Mouse (Mus musculus) thymus, adult 2 months (tissue): ENCODE results near the gene Gm20517. TPM values are rescaled to one million over a fixed set of nuclear protein-coding genes. Genes with fewer than 3 reads are reported as not detected.

Experiments used
- DNase-seq: peaks from one replicate; pipeline ENCODE4 v3.0.0; 2021
- H3K27ac ChIP-seq: fragments of 200-500 bp; 2 replicates; pipeline ENCODE4 v1.5.1; 2012; ENCODE audit warnings: low read length, control low read depth; ENCODE audit not compliant: control insufficient read depth, insufficient read depth
- H3K27me3 ChIP-seq: fragments of 200-500 bp; 2 replicates; pipeline ENCODE4 v1.6.1; 2012; ENCODE audit warnings: mild to moderate bottlenecking, low read length, moderate library complexity, mixed read lengths; ENCODE audit not compliant: control insufficient read depth, insufficient read depth
- H3K36me3 ChIP-seq: fragments of 200-500 bp; 2 replicates; pipeline ENCODE4 v1.6.1; 2012; ENCODE audit warnings: mild to moderate bottlenecking, low read length, moderate library complexity; ENCODE audit not compliant: control insufficient read depth, insufficient read depth
- H3K4me1 ChIP-seq: fragments of 200-500 bp; replicated peaks from 2 replicates; pipeline ENCODE4 v1.6.1; 2012; ENCODE audit warnings: low read length; ENCODE audit not compliant: control insufficient read depth, insufficient read depth
- H3K4me3 ChIP-seq: fragments of 200-500 bp; 2 replicates; pipeline ENCODE4 v1.5.1; 2012; ENCODE audit warnings: mild to moderate bottlenecking, low read length, control low read depth, moderate library complexity; ENCODE audit not compliant: control insufficient read depth, insufficient read depth
- CTCF ChIP-seq: fragments of 200-500 bp; IDR thresholded peaks from 2 replicates; pipeline ENCODE4 v1.5.1; 2012; ENCODE audit warnings: mild to moderate bottlenecking, control low read depth, low read length, moderate library complexity, borderline replicate concordance; ENCODE audit not compliant: control insufficient read depth, poor library complexity, insufficient read depth; ENCODE audit errors: extremely low read depth
- POLR2A ChIP-seq: fragments of 200-500 bp; IDR thresholded peaks from 2 replicates; pipeline ENCODE4 v1.6.1; 2012; ENCODE audit warnings: mild to moderate bottlenecking, low read length, control low read depth, moderate library complexity; ENCODE audit not compliant: control insufficient read depth, poor library complexity, insufficient read depth; ENCODE audit errors: extremely low read depth
- WGBS: fragments of 180-500 bp; shearing (Covaris S2); methylation state at CpG from one replicate; pipeline ENCODE4 v1.1.7; 2018; 5-methylcytosine and 5-hydroxymethylcytosine counted together
- polyA plus RNA-seq: library from polyadenylated mRNA; depleted of rRNA; stranded (reverse); fragments of >200 nt; gene quantifications from 2 replicates; pipeline ENCODE4 v1.2.3, GENCODE M21; 2012

Gene Gm20517
- polyA plus RNA-seq, 1 experiment: 2.8 TPM

GRCm38 (mm10) chr17:47568951-47569527, 42.4 kb upstream of the Gm20517 start:
- Histone ChIP-seq H3K27ac (no peak overlapping the region), H3K36me3 (peaks cover 45% of the 10 kb centered on the region), H3K4me1 (peaks cover 21% of the 10 kb centered on the region), H3K27me3 (no peaks in the 10 kb centered on the region), H3K4me3 (no peak overlapping the region)
- no peak for TF ChIP-seq CTCF
- TF ChIP-seq POLR2A: no peak
- no peak for DNase-seq
- 92% methylated on average over 10 of the region's 10 CpGs for WGBS

GRCm38 (mm10) chr17:47571621-47572020, 39.8 kb upstream of the Gm20517 start:
- TF ChIP-seq POLR2A (no peak), CTCF (no peak)
- no peak overlapping the region for H3K27ac ChIP-seq
- H3K4me3 ChIP-seq: no peak overlapping the region
- peaks cover 17% of the 10 kb centered on the region for H3K4me1 ChIP-seq
- H3K36me3 ChIP-seq: peaks cover 54% of the 10 kb centered on the region
- no peaks in the 10 kb centered on the region for H3K27me3 ChIP-seq
- DNase-seq: no peak
- WGBS: 95% methylated on average over 7 of the region's 7 CpGs

GRCm38 (mm10) chr17:47572436-47572835, 39.0 kb upstream of the Gm20517 start:
- Histone ChIP-seq H3K27ac (no peak overlapping the region), H3K4me1 (peaks cover 16% of the 10 kb centered on the region), H3K4me3 (no peak overlapping the region), H3K27me3 (no peaks in the 10 kb centered on the region), H3K36me3 (peaks cover 60% of the 10 kb centered on the region)
- no peak for TF ChIP-seq POLR2A
- no peak for TF ChIP-seq CTCF
- no peak for DNase-seq

GRCm38 (mm10) chr17:47574028-47574427, 37.4 kb upstream of the Gm20517 start:
- H3K4me1 ChIP-seq: peaks cover 10% of the 10 kb centered on the region
- whole genome bisulfite sequencing: 88% methylated on average over 8 of the region's 8 CpGs
- peaks cover 73% of the 10 kb centered on the region for H3K36me3 ChIP-seq
- TF ChIP-seq POLR2A (no peak), CTCF (peak; percentile 26; the same call in 1 of the 2 replicates)
- H3K27me3 ChIP-seq: no peaks in the 10 kb centered on the region
- no peak overlapping the region for H3K27ac ChIP-seq
- DNase-seq: no peak
- H3K4me3 ChIP-seq: no peak overlapping the region

GRCm38 (mm10) chr17:47574830-47575229, 36.6 kb upstream of the Gm20517 start:
- 94% methylated on average over 11 of the region's 11 CpGs for WGBS
- Histone ChIP-seq H3K4me1 (peaks cover 10% of the 10 kb centered on the region), H3K36me3 (peaks cover 71% of the 10 kb centered on the region), H3K4me3 (no peak overlapping the region), H3K27me3 (no peaks in the 10 kb centered on the region), H3K27ac (no peak overlapping the region)
- TF ChIP-seq POLR2A: no peak
- no peak for TF ChIP-seq CTCF
- no peak for DNase-seq

- Histone ChIP-seq H3K4me1 (peaks cover 10% of the 10 kb centered on the region), H3K27me3 (no peaks in the 10 kb centered on the region), H3K36me3 (peaks cover 83% of the 10 kb centered on the region), H3K27ac (no peak overlapping the region), H3K4me3 (no peak overlapping the region)
- TF ChIP-seq CTCF (no peak), POLR2A (no peak)
- DNase-seq: no peak
- 97% methylated on average over 6 of the region's 6 CpGs for WGBS
These were observed 32.7 kb upstream of the Gm20517 start for GRCm38 (mm10) chr17:47578655-47579054.

- TF ChIP-seq POLR2A (no peak), CTCF (no peak)
- no peak overlapping the region for H3K27ac ChIP-seq
- 95% methylated on average over 4 of the region's 4 CpGs for WGBS
- no peak for DNase-seq
- H3K36me3 ChIP-seq: peaks cover 89% of the 10 kb centered on the region
- no peaks in the 10 kb centered on the region for H3K27me3 ChIP-seq
- 0 out of 2 replicates have a peak, but pooled peaks cover 3% of the 10 kb centered on the region for H3K4me1 ChIP-seq
- H3K4me3 ChIP-seq: no peak overlapping the region
These were observed 30.4 kb upstream of the Gm20517 start for GRCm38 (mm10) chr17:47580962-47581361.
